Mouse (Mus musculus) CH12F3 (cell line): ENCODE data around the gene Nptn.

Source experiments
- in situ Hi-C: fragments of 300-500 bp; cut with MboI; formaldehyde crosslinking; loops from 2 replicates; pipeline ENCODE4 v1.14.3; 2020; ENCODE audit warnings: low sequenced_read_pairs

Gene Nptn

GRCm38 (mm10) chr9:58649265-58649626 lies 67.2 kb downstream of the Nptn start:
- in situ Hi-C loops, result no loop called here

DNA sequence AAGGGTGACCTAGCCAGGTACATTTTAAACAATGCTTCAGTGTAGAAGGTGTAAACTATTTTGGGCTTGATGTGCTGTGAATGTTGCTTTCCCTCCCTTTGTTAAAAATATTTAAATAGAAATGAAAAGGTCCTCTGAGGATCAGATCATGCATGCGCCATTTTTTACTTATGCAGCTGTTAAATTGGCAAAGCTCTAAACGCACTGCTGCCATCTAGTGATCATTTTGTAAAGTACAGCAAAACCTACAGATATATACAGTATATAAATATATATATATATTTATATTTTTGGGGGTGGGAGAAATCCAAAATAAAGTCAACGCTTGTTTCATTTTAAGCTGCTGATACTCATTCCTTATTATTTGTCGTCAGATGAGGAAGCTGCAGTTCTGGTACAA lies 70.0 kb downstream of the Nptn start:
- in situ Hi-C loops, result loop anchor here (10.0 kb wide), 1 partner anchor 107 kb away; no protein-coding TSS in a partner anchor

DNA sequence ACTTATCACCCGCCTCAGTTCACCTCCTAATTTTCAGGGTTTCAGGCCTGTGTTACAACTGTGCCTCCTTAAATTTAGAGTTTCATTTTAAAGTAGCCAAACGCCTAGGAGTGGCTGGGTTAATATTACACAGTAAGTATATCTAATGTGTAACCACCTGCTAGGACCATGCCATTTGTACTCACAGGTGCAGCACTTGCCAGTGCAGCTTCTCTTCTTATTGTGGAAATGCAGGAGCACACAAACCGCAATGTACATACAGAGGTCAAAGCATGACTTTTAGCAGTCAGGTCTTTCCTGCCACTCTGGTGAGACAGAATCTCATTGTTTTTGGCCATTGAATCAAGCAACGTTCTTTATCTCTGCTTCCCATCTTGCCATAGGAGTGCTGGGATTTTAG lies 72.5 kb downstream of the Nptn start:
- in situ Hi-C loops, result loop anchor here (10.0 kb wide), 1 partner anchor 110 kb away; no protein-coding TSS in a partner anchor

GRCm38 (mm10) chr9:58656396-58656795 lies 74.4 kb downstream of the Nptn start:
- in situ Hi-C loops, result loop anchor here (10.0 kb wide), 1 partner anchor 112 kb away; no protein-coding TSS in a partner anchor

DNA sequence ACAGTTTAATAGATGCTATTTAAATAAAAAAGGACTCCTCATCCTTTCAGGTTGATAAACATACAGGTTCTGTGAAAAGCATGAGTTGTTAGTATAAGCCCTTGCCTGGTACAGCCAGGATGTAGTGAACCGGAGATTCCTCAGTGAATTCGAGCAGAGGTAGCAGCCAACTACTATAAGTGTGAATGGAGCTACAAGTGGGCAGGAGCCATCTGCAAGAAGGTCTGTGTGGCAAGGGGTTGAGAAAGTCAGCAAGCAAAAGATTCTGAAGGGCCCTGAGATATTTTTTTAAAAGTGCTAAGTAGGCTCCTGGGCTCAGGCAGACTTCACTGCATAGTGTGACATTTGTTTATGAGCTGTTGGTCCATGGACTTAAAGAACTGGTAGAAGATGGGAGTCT lies 74.8 kb downstream of the Nptn start:
- in situ Hi-C loops, result loop anchor here (10.0 kb wide), 1 partner anchor 112 kb away; no protein-coding TSS in a partner anchor

DNA sequence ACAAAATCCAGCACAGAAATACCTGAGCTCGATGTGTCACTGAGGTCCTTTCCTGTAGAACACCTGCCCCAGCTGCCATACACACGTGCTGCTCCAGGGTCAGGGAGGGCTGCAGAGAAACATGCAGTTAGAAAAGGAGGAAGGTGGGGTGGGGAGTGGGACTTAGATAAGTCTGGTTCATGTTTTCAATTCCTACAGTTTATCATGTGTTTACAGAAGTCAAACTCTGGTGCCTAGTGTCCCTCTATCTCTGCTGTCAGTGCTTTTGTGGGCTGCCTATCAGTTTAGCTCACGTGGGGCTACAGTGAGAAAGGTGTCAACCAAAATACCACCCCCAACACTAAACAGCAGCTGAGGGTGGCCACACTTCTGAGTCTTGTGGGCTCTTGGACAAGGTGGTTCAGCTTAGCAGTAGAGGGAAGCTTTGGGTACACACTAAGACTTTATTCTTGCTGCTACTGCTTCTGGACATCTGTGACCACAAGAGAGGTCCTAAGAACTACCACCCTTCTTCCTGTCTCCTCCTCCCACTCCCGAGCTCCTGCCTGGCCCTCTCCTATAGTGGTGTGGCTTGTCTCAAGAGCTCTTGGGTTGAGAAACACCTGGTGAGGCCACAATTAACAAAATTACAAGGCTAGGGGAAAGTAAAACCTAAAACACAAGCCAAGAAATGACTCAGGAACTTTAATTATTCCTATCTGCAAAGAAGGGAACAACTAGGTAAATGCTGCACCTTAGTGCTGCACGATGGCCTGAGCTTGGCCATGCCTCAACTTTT lies 75.9 kb downstream of the Nptn start:
- in situ Hi-C loops, result loop anchor here (10.0 kb wide), 1 partner anchor 113 kb away; no protein-coding TSS in a partner anchor

- in situ Hi-C loops, result loop anchor here (10.0 kb wide), 1 partner anchor 114 kb away; no protein-coding TSS in a partner anchor
These were observed 76.7 kb downstream of the Nptn start for GRCm38 (mm10) chr9:58658596-58659309.

DNA sequence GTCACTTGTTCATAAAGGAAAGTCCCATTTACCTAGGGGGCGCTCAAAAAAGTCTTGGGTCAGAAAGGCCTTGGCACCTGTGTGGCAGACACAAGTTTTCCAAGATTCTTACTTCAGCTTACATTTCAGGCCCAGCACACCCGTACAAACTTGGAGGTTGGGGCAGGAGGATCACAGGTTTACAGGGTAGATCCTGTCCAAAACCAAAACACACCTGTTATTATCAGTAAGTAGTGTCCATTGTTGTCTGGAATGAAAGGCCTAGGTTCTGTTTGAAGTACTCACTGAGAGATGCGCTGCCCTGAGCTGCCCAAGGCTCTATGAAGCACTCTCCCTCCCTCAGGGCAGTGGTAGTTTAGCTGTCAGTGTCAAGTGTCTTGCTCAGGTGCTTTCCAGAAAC lies 77.3 kb downstream of the Nptn start:
- in situ Hi-C loops, result loop anchor here (10.0 kb wide), 1 partner anchor 115 kb away; no protein-coding TSS in a partner anchor

- in situ Hi-C loops, result loop anchor here (10.0 kb wide), 1 partner anchor 115 kb away; no protein-coding TSS in a partner anchor
These were observed 77.9 kb downstream of the Nptn start for GRCm38 (mm10) chr9:58659989-58660388.

- in situ Hi-C loops, result no loop called here
These were observed 78.6 kb downstream of the Nptn start for GRCm38 (mm10) chr9:58660673-58661072.

DNA sequence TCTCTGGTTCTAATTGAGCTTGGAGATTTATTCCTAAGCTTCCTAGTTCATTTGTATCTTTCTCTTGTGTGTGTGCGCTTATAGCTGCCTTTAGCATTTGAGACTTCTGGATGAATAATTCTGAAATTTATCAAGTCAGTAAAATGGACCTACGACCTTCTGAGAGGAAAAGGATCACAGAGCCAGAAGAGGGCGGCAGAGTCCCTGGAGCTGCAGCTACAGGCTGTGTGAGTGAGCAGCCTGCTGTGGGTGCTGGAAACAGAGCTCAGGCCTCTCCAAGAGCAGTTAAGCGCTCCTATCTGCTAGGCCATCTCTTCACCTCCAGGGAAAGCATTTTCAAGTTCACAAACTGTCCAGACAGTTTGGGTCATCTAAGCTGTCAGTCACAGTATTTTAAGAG lies 80.0 kb downstream of the Nptn start:
- in situ Hi-C loops, result no loop called here

- in situ Hi-C loops, result no loop called here
These were observed 80.8 kb downstream of the Nptn start for GRCm38 (mm10) chr9:58662791-58663190.

- in situ Hi-C loops, result no loop called here
These were observed 83.5 kb downstream of the Nptn start for GRCm38 (mm10) chr9:58665492-58665891.

GRCm38 (mm10) chr9:58666191-58666590 lies 84.2 kb downstream of the Nptn start:
- in situ Hi-C loops, result no loop called here

DNA sequence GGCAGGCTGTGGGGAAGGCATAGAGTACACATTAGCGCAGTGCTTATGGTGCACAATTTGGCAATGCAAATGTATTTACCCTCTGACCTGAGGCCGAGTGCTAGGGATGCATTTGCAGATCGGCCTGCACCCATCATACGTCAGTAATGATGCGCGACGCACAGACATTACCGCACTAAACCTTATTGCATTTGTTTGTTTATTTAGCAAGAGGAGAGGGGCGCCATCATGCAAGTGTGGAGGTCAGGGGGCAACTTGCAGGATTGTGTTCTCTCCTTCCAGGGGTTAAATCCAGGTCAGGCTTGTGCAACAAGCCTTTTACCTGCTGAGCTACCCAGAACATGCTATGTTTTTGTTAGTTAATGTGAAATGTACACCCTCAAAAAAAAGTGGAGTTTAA lies 85.2 kb downstream of the Nptn start:
- in situ Hi-C loops, result no loop called here

DNA sequence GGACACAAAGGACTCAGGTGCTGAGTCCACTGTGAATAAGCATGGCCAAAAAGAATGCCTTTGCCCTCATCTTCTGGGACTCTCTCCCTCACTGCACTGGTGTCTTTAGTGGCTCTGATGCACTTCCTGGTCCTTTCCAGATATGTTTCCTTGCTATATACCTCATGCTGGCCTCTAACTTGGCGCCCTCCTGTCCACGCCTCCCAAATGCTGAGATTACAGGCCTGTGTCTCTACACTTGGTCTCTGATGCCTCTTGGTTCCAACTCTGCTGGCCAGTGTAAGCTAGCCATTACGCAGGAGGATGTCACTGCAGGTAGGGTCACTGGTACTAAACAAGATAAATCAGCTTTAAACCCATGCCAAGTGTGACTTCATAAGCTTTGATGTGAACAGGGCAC lies 86.1 kb downstream of the Nptn start:
- in situ Hi-C loops, result no loop called here

DNA sequence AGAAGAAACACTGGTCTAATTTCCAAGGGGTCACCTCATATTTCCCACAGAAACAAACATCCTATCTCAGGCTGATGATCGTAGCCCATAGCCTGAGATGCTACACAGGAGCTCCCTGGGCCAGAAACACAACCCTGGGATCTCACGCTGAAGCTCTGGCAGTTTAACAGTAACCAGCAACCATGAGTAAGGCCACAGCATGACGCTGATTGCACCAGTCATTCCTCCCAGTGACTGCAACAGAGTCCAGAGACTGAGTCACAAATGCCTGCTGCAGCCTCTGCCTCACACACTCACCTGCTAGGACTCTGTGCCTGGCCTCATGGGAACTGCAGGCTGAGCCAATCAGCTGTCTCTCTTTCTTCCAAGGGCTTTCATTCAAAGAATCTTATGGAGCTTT lies 87.0 kb downstream of the Nptn start:
- in situ Hi-C loops, result no loop called here

DNA sequence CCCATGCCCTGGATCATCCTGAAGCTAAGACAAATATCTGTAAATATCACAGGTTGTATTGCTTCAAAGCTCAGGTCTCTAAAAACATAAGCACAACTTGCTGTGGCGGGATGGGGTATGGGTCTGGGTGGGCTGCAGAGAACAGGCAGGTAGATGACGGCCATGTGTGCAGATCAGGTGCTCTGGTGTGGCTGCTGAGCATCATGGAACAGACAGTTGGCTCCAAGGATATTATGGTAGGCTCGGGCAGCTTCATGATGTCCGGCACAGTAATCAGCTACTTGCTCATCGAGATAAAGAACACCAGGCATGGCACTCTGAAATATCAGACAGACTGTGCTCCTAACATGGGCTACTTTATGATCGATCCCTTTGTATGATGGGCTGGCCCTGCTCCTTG lies 87.8 kb downstream of the Nptn start:
- in situ Hi-C loops, result no loop called here

- in situ Hi-C loops, result no loop called here
These were observed 90.4 kb downstream of the Nptn start for GRCm38 (mm10) chr9:58672474-58672873.

DNA sequence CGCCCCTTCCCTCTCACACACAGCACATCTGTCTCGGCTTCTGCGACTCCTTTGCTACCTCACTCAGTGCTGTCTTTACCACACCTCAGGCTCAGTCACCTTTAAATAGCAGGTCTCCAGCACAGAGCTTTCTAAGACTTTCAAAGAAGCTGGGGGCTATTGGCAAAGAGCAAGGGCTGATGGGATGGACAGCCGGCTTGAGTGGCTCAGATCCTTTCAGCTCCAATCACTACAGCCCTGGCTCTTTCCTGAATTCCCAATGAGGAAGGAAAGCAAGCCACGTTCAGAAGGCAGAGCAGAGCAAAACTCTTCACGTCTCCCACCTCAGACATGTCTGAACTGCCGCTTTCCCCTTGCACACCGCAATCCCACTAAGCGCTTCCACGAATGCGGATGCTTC lies 92.7 kb downstream of the Nptn start:
- in situ Hi-C loops, result no loop called here

DNA sequence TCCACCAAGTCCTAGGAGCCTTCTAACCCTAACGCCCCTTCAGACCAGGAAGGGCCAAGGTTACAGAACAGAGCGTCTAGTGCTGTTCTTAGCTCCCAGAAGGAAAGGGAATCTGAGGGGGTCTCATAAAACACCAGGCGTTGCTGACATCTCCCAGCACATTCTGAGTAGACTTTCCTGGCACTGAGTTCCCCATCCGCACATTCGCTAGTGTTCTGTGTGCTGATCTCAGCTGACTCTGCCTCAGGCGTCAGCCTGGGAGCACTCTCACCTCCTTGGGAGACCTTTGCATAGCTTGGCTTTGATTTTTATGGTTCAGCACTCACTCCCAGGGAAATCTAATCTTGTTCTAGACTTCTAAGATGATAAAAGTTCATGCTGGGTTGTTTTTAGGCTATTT lies 93.3 kb downstream of the Nptn start:
- in situ Hi-C loops, result no loop called here

DNA sequence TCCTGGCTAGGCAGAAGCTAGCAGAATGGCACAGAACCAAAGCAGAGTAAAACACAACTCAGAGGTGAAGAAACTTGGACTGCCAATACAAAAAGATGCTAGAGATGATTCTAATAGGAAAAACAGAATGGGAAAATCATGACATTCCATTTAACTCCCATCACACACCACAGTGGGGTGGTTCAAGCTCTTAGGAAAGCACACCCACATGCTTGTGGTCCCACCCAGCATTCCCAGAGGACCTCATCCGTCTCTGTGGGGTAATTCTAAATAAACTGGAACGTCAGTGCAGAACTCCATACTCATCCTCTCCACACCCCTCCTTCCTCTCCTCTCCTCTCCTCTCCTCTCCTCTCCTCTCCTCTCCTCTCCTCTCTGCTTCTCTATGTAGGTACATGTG lies 99.4 kb downstream of the Nptn start:
- in situ Hi-C loops, result no loop called here
